Mouse (Mus musculus): ENCODE measurements around the gene Psors1c2.
A peak's percentile ranks its signal among the peaks of the same experiment; 100 is the strongest.

Psors1c2 gene

DNA sequence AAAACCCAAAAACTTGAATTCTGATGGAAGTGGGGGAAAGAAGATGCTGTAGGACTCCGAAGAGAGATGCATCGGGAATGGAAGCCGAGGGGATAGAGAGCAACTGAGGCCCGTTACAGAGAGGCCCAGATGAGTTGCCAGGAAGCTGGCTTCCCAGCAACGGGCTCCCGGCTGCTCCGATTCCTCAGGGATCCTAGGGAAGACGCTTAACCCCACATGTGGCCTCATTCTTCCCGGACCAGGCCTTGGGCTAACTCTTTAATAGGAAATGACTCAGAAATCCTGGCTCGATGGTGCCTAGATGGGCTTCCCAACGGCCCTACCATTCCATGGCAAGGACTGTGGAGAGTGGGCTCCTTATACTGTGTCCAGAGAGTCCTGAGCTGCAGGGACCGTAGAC, 15.5 kb upstream of the Psors1c2 start:
- peak in 1 of 2 experiments; percentile 12 for DNase-seq

DNA sequence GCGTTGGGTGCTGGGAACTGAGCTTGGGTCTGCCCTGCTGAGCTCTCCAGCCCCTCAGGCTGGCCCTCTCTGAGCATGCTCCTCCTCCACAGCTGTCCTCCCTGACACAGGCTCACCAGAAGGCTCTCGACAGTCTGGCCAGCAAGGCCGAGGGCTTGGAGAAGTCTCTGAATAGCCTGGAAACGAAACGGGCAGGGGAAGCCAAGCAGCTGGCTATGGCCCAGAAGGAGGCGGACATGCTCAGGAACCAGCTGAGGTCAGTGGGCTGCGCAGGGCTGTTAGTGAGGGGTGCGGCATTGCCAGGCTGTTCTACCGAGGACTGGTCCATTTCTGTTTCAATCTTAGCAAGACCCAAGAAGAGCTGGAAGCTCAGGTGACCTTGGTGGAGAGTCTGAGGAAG, 8.6 kb upstream of the Psors1c2 start:
- DNase-seq = no peak

DNA sequence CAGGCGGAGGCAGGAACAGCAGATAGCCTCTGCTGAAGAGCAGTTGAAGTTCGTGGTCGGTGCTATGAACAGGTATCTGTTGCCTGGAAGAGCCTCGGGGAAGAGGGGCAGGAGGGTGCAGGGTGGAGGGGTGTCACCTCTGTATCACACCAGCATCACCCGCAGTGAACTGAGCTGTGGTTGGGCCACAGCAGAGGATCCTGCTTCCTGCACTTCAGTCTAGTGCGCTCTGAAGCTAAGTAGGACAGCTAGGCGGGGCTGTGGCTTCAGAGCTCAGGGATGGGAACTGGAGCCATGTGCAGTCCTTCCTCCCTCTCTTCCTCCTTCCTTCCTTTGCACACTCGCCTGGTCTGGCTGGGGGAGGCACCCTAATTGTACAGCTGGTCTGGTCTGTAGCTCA, 6.4 kb upstream of the Psors1c2 start:
- DNase-seq = no peak

DNA sequence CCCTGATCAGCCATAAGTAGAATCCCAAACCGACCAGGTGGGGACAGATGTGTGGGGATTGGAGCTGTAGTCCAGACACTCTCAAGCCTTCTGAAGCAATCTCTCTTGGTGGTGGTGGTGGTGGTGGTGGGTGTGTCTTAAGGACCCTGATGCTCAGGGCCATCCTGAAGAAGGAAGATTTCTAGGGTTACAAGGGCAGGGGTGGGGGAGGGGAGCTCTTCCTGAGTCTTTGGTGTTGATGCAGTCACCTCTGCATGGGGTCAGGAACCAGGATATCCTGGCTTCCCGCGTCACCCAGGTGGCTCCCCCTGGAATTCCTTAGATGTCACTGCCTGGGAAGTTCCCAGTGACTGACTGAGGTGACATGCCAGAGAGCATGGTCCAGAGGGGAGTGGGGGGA, 641 bp upstream of the Psors1c2 start:
- no peak for DNase-seq

DNA sequence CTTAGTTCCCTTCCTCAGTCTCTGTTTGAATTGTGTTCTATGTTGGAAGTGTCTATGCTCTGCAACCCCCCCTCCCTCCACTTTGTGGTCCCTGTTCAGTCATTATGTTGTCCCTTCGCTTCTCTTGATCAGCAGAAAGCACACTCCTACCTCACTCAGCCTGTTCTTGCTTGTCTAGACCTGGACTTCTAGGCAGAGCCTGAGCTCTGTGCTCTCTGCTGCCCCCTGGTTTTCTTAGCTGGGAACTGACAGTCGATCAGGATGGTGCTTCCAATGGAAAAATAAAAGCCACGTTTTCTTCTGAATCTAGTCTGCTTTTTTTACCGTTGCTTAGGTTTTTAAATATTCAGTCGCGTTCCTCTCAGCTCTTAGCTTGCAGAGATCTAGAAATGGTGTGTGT, 1.3 kb downstream of the Psors1c2 start:
- peak; percentile 78 to 88 for DNase-seq

DNA sequence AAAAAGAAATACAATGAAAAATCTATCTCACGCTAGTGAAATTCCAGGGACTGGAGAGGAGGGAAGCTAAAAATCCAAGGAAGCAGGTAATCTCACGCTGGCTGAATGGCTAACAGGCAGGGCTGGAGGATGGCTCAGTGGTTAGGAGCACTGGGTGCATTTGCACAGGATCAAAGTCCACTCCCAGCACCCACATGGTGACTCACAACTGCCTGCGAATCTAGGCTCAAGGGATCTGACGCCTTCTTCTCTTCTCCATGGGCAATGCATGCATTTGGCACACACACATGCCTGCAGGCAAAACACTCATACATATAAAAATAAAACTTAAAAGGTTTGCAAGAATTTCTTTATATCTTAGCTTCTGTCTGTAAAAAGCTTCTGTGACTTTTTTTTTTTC, 4.4 kb downstream of the Psors1c2 start:
- no peak for DNase-seq

DNA sequence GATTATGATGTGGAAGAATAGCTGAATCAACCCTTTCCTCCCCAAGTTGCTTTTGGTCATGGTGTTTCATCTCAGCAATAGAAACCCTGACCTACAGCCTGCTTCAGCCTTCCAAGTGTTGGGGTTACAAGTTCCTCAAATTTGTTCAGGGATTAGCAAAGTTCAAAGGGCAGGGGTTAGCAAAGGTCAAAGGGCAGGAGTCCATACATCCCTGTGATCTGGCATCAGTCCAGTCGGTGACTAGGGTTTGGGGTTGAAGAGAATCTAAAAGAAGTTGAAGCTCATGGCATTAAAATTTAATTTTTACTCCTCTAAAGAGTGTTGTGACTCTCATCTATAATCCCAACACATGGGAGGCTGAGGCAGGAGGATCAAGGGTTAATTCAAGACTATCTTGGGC, 5.5 kb downstream of the Psors1c2 start:
- DNase-seq = no peak

DNA sequence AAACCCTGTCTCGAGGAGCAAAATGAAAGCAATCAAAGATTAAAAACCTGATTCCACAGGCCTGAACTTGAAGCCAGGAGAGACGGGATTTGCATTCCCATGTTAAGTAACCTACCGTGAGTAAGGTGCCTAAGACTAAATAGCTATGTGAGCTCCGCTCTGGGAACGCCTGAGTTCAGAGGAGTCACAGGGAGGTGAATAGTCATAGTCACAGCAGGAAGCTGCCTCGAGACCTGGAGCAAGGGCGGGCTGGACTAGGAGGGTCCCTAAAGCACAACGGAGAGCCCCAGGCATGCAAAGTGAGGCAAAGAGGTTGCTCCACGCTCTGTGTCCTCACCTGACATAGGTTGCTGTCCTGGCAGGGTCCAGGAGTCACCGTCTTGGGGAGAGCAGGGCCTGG, 6.5 kb downstream of the Psors1c2 start:
- DNase-seq = no peak

- no peak for DNase-seq
Observed at GRCm38 (mm10) chr17:35542761-35543411, 9.9 kb downstream of the Psors1c2 start.

- no peak for DNase-seq
Observed at GRCm38 (mm10) chr17:35543412-35543861, 10.4 kb downstream of the Psors1c2 start.

GRCm38 (mm10) chr17:35544001-35544400, 11.0 kb downstream of the Psors1c2 start:
- no peak for DNase-seq

DNA sequence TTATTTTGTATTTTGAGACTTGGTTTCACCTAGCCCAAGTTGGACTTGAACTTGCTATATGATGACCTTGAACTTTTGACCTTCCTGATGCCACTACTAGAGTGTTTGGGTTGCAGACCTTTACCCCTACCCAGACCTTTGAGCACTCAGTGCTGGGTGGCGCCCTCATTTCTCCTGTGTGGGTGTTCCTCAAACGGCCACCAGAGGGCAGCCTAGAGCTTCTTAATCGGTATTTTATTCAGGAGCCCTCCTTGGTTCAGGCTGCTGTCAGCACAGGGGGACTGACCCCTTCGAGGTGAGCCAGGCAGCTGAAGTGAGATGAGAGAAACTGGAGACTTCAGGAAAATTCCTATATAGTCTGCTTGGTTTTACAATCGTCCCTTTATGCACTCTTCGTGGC, 11.7 kb downstream of the Psors1c2 start:
- peak; percentile 35 to 76 for DNase-seq

GRCm38 (mm10) chr17:35547465-35547864, 14.5 kb downstream of the Psors1c2 start:
- DNase-seq = no peak

GRCm38 (mm10) chr17:35548636-35549035, 15.6 kb downstream of the Psors1c2 start:
- DNase-seq = no peak

DNA sequence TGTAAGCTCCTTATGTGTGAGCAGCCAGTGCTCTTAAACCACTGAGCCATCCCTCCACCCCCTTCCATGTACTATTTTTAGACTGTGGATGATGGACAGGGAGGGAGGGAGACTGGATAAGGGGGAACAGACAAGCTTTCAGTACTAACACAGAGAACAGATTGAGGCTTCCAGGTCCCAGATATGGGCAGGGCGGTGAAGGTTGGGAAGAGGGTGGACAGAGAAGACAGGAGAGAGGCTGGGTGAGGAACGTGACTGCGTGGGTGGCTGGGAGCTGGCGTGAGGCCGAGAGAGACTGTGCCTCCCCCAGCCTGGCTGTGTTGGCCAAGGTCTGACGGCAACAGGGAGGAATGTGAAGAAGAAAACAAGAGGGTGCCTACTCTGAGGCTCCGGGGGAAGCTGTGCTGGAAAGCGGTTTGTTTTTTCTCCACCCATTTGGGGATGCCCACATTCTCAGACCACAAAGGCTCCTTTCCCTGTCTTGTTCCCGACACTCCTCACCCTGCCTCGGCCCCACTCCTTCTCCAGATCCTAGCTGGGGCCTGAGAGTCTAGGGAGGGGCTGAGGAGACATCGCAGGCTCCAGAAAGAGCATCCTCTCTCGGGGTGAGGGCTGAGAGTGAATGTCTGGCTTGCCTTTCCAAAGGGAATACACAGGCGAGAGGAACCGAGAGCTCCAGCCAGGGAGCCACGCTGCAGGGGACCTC, 16.6 kb downstream of the Psors1c2 start:
- DNase-seq = peak; percentile 70

- no peak for DNase-seq
Observed at GRCm38 (mm10) chr17:35550143-35550494, 17.1 kb downstream of the Psors1c2 start.

GRCm38 (mm10) chr17:35550871-35551270, 17.9 kb downstream of the Psors1c2 start:
- DNase-seq = no peak

- DNase-seq = no peak
Observed at GRCm38 (mm10) chr17:35551881-35552414, 18.9 kb downstream of the Psors1c2 start, which contains the start of gene Cdsn. Cdsn (plus strand) TSS chr17:35552128.

DNA sequence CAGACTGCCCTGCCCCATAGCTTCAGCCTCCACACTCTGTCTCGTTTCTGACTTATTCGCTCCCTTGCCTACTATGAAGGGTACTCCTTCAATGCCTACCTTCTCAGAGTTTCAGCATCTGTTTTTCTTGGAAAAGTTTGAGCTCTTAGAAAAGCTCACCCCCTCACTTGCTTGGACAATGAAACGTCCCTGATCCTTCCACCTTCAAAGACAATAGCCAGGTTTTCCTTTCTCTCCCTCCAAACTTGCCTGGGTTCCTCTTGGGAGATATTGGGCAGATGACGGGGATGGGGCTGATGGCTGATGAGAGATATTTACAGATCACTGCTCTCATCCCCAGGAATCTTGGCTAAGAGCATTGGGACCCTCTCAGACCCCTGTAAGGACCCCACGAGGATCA, 21.3 kb downstream of the Psors1c2 start:
- DNase-seq = no peak

GRCm38 (mm10) chr17:35554761-35555397, 21.9 kb downstream of the Psors1c2 start:
- no peak for DNase-seq

DNA sequence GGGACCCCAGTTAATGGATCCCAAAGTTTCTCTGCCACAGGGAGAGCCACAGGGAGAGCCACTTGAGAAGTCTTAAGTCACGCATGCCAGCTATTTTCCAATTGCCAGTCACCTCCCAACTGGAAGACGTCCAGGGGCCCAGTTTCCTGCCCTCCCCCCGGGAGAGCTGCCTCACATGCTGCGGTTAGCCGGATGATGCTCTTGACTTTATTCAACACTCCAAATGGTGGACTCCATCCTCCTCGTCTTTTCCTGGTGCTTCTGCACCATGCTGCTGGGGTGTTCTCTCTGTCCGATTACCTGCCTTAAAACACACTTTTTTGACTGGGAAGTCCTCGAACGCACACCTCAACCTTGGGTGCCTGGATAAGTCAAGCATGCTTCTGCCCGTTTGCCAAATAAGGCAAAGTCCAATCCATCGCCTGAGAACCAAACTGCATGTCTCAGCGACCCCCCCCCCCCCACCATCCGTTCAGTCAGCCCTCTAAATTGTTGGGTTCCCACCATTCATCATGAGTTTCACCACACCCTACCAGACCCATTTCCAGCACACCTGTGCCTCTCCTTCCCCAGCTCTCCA, 23.3 kb downstream of the Psors1c2 start:
- peak; percentile 29 to 63 for DNase-seq

DNA sequence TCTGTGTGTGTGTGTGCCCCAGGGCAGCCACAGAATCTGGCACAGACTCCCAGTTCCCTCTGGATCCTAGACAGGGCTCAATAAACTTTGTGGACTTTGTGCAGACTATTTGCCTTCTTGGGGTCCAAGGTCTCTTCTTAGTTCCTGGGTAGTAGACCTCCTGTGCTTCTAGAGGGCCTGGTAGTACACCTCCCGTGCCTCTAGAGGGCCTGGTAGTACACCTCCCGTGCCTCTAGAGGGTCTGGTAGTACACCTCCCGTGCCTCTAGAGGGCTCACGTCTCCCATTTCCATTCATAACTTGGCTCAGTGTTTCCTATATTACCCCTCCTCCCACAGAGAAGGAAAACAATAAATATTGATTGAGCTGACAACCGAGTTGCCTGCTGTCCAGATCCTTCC, 23.8 kb downstream of the Psors1c2 start:
- DNase-seq = peak; percentile 83 to 84

- no peak for DNase-seq
Observed at GRCm38 (mm10) chr17:35557351-35557750, 24.4 kb downstream of the Psors1c2 start.

All from kidney, postnatal 36 days (tissue).